Mouse (Mus musculus) layer of hippocampus, adult 2 months (tissue): ENCODE measurements around the gene Ormdl3. TPM values are rescaled to one million over a fixed set of nuclear protein-coding genes. Genes with fewer than 3 reads are reported as not detected.

ENCODE experiments used
- DNase-seq, 2 experiments: peaks; one replicate each; pipeline ENCODE4 v3.0.0; 2022; ENCODE audit warnings: low spot score in 2 of 2
- H3K27ac ChIP-seq: fragments of 200-600 bp; 2 replicates; pipeline ENCODE4 v1.8.1; 2022
- H3K4me3 ChIP-seq: fragments of 200-600 bp; 2 replicates; pipeline ENCODE4 v1.8.1; 2022; ENCODE audit warnings: mild to moderate bottlenecking
- CTCF ChIP-seq: fragments of 200-600 bp; conservative IDR thresholded peaks from 2 replicates; pipeline ENCODE4 v1.8.1; 2022; ENCODE audit warnings: antibody characterized with exemption, mild to moderate bottlenecking, moderate library complexity
- total RNA-seq, 2 experiments: library from RNA; stranded (reverse); gene quantifications; 2 replicates each; pipeline ENCODE4 v1.2.3; 2021

The Ormdl3 gene
- total RNA-seq, 2 experiments from 2014 or later, result 51.1 to 55.8 TPM

GRCm38 (mm10) chr11:98599291-98599690 is 12.1 kb upstream of the Ormdl3 start:
- H3K4me3 ChIP-seq, result no peak overlapping the region
- H3K27ac ChIP-seq, result no peak overlapping the region
- no peak for DNase-seq

DNA sequence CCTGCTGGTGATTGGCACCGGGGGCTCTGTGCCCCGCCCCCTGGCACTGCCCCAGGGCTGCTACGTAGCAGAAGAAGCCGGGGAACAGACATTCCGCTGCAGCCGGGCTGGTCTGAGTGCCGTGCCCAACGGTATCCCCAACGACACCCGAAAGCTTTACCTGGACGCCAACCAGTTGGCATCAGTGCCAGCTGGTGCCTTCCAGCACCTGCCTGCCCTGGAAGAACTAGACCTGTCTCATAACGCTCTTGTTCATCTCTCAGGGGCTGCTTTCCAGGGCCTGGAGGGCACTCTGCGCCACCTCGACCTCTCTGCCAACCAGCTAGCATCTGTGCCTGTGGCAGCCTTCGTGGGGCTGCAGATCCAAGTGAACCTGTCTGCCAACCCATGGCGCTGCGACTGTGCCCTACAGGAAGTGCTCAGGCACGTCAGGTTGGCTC is 11.7 kb upstream of the Ormdl3 start:
- DNase-seq, result no peak
- H3K27ac ChIP-seq, result no peak overlapping the region
- TF ChIP-seq CTCF, result no peak
- H3K4me3 ChIP-seq, result peak overlapping the region; percentile 23; the same call in 1 of the 2 replicates

More at GRCm38 (mm10) chr11:98599291-98599690, 12.1 kb upstream of the Ormdl3 start:
- TF ChIP-seq CTCF, result no peak

DNA sequence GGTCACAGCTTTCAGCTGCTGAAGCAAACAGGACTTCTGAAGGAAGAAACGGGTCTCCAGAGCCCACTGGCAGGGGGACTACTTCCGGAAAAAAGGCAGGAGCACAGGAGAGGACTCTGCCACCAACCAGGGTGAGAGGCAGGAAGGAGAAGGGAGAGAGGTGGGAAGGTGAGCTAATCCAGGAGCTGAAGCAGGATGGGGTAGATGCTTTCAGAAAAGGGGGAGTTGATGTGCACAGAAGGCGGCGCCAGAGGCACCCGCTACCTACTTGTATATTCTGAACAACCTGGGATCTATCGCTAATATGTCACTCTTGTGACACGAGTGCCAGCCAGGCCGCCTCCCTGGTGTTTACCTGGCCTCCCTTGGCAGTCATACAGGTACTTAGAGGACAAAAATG is 10.8 kb upstream of the Ormdl3 start, which contains the start of gene Lrrc3c:
Lrrc3c (plus strand) TSS at position 301 of the 400 bp plus-strand sequence.
- no peak for DNase-seq
- Histone ChIP-seq H3K4me3 (peak within 1 kb of the TSS; percentile 23; the same call in 1 of the 2 replicates), H3K27ac (no peak within 1 kb of the TSS)
- TF ChIP-seq CTCF, result no peak

DNA sequence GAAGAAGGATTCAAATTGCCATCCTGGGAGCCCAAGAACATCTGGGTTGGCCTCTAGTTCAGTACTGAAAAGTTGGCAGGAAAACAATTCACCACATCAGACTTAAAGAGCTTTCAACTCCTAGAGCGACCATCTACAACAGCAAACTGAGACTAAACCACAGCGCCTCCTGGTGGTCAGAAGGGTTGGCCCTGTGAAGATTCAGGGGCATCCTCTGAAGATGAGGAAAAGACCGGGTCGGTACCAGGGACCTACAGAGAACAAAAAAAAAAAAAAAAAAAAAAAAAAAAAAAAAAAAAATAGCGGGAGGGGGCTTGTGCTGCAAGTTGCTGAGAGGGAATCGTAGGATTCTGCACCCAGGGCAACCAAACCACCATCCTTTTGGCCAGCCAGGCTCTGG is 10.2 kb upstream of the Ormdl3 start:
- DNase-seq, result peak in 1 of 2 experiments; percentile 41
- H3K4me3 ChIP-seq, result no peak overlapping the region
- peak; percentile 76 for TF ChIP-seq CTCF
- H3K27ac ChIP-seq, result no peak overlapping the region

GRCm38 (mm10) chr11:98595955-98596354 is 8.8 kb upstream of the Ormdl3 start:
- no peak for DNase-seq
- H3K4me3 ChIP-seq, result no peak overlapping the region
- no peak for TF ChIP-seq CTCF
- no peak overlapping the region for H3K27ac ChIP-seq

DNA sequence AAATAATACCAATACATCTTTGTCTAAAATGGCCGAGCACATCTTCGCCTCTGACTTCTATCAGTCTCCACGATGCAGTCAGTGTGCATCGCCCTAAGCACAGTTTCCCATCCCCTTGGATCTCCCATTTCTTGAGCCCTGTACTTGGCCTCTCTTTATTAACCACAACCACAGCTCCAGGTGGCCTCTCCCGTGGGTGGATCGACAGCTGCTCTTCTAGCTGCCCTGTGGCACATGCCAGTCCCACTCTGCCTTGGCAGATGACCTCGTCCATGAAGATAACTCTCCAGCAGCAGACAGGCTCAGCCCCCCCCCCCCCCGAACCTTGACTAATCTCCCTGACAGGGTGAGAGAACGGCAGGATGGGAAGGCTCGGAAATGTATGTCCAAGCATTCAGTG is 8.3 kb upstream of the Ormdl3 start:
- DNase-seq, result no peak
- Histone ChIP-seq H3K4me3 (no peak overlapping the region), H3K27ac (no peak overlapping the region)
- no peak for TF ChIP-seq CTCF

GRCm38 (mm10) chr11:98595021-98595420 is 7.9 kb upstream of the Ormdl3 start:
- DNase-seq, result no peak
- TF ChIP-seq CTCF, result no peak
- H3K4me3 ChIP-seq, result no peak overlapping the region
- H3K27ac ChIP-seq, result no peak overlapping the region

GRCm38 (mm10) chr11:98590548-98591445 is 3.6 kb upstream of the Ormdl3 start:
- DNase-seq, result no peak
- no peak overlapping the region for H3K4me3 ChIP-seq
- no peak for TF ChIP-seq CTCF

GRCm38 (mm10) chr11:98589306-98589705 is 2.1 kb upstream of the Ormdl3 start:
- Histone ChIP-seq H3K27ac (no peak overlapping the region), H3K4me3 (no peak overlapping the region)
- TF ChIP-seq CTCF, result no peak
- DNase-seq, result no peak

More at GRCm38 (mm10) chr11:98590548-98591445, 3.6 kb upstream of the Ormdl3 start:
- no peak overlapping the region for H3K27ac ChIP-seq

- no peak overlapping the region for H3K4me3 ChIP-seq
- TF ChIP-seq CTCF, result no peak
- no peak for DNase-seq
- H3K27ac ChIP-seq, result no peak overlapping the region
Observed at GRCm38 (mm10) chr11:98588833-98589281, 1.7 kb upstream of the Ormdl3 start.

DNA sequence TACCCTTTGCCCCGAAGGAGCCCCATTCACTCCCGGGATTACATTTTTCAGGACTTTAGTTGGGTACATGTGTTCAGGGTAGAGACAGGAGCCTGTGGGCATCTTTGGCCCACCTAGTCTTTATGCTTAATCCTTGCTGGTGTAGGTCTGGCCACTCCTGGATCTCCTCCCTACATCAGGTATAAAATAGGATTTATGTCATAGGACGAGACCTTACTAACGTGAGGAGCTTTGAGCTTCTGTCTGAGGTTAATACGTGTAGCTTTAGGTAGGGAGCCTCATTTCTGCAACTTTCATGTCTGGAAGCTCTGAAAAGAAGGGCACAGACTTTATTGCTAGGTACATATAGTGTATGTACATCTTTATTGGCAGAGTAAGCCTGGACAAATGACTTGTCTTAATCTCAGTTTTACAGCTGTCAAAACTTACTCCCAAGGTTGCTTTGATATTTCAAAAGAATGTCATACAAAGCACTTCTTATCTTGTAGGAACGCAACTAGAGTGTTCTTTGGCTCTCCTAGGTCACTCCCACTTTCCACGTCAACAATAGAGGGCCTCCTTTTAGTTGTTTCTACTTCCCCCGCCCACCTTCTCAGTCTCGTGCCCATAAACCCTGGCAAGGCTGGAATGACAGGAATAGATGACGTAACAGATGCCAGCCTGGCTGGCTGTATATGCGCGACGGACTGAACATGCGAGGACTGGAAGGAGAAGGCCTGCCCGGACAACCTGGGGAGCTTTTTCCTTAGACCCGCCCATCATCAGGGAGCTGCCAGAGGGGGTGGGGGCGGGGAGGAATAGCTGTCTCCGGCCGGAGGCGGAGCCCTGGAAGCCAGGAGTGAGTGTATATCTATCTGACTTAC is 747 bp upstream of the Ormdl3 start:
- peak; percentile 35 to 58 for DNase-seq
- Histone ChIP-seq H3K4me3 (peak overlapping the region; percentile 93), H3K27ac (peak overlapping the region; percentile 92)
- TF ChIP-seq CTCF, result no peak

DNA sequence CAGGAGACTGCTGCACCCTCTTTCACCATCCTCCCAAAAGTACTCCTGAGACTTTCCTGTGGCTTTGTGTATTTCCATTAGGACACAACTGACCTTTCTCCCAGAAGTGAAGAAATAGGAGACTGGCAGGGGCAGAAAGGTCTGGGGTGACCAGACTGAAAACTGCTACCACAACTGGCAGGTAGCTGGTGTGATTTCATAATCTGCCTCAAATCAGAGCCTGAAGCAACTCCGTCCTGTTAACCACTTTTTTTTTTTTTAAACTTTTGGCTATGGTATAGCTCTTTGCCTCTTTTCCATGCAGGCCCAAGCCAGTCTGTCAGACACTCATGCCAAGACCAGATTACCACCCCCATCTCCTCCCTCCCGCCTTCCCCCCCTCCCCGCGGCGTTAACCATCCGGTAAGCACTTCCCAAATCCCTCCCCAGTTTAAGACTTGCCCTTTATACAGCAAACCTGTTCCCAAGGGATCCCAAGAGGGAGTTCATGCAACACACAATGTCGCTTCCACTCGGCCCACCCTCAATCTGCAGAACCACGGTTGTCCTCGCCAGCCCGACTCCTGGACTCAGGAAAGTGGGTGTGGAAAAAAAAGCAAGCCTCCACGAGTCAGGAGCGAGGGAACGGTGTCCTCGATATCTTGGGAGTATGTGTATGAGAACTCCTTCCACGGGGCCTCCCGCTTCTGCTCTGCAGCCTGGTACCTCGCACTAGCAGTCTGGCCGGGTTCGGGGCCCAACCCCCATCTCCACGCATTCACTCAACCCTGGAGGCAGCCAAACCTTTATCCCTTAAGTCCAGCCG is 879 bp downstream of the Ormdl3 start:
- peak overlapping the region; percentile 93 for H3K4me3 ChIP-seq
- DNase-seq, result no peak
- peak overlapping the region; percentile 92 for H3K27ac ChIP-seq
- TF ChIP-seq CTCF, result no peak
